Mouse (Mus musculus) thymus, adult 2 months (tissue): ENCODE results near the gene Sfrp5.

ENCODE experiments used
- CTCF ChIP-seq: fragments of 200-500 bp; IDR thresholded peaks from 2 replicates; pipeline ENCODE4 v1.5.1; 2012; ENCODE audit warnings: mild to moderate bottlenecking, control low read depth, low read length, moderate library complexity, borderline replicate concordance; ENCODE audit not compliant: control insufficient read depth, poor library complexity, insufficient read depth; ENCODE audit errors: extremely low read depth
- POLR2A ChIP-seq: fragments of 200-500 bp; IDR thresholded peaks from 2 replicates; pipeline ENCODE4 v1.6.1; 2012; ENCODE audit warnings: mild to moderate bottlenecking, low read length, control low read depth, moderate library complexity; ENCODE audit not compliant: control insufficient read depth, poor library complexity, insufficient read depth; ENCODE audit errors: extremely low read depth

GRCm38 (mm10) chr19:42201696-42202381, at the start of gene Sfrp5:
- TF ChIP-seq POLR2A (no peak), CTCF (no peak)
